Mouse (Mus musculus): ENCODE measurements around the gene Gm10338. TPM values are rescaled to one million over a fixed set of nuclear protein-coding genes. Genes with fewer than 3 reads are reported as not detected.
"Not testable (repeated sequence)": the region's sequence is repeated elsewhere in the genome, so short reads cannot be mapped to it uniquely, and the experiment has no call there.

Gm10338 gene
- polyA plus RNA-seq (2015; fragmentation: Nextera tagmentation; extraction: Ambion mirVana), result not detected in 2 replicates

DNA sequence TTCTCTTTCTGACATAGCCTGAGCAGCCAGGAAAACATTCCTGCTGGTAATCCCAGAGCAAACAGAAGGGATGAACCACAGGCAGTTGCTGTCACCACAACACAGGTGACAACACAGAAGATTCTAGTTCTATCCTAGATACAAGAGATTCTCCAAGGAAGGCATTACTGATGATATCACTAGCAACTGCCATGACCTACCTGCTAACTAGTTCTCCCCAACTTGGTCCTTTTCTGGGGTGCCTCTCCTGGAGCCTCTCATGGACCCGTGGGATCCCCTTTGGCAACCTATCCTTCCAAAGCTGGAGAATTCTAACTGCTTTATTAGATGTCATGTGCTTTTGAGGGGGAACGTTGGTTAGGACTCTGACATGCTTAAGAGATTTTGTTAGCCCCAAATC is at the start of gene Gm10338:
Gene Gm10338, minus strand, starts transcription at position 101 of the 400 bp plus-strand sequence.
- H3K4me3 ChIP-seq (replicated peaks; ENCODE audit: low read depth, low read length); ATAC-seq (replicated peaks; ENCODE audit: low FRiP score, low read depth); DNase-seq (ENCODE audit: low spot score); H3K9ac ChIP-seq (ENCODE audit: low read depth, low read length); H3K27ac ChIP-seq; H3K4me1 ChIP-seq (replicated peaks; ENCODE audit: insufficient read depth, low read length); H3K36me3 ChIP-seq (ENCODE audit: insufficient read depth, low read length); H3K27me3 ChIP-seq (ENCODE audit: insufficient read depth, low read length); H3K4me2 ChIP-seq (ENCODE audit: low read length); H3K9me3 ChIP-seq (replicated peaks; ENCODE audit: low read length): not testable (repeated sequence)
- WGBS, result no CpG with 5 or more reads among the region's 2 CpGs

DNA sequence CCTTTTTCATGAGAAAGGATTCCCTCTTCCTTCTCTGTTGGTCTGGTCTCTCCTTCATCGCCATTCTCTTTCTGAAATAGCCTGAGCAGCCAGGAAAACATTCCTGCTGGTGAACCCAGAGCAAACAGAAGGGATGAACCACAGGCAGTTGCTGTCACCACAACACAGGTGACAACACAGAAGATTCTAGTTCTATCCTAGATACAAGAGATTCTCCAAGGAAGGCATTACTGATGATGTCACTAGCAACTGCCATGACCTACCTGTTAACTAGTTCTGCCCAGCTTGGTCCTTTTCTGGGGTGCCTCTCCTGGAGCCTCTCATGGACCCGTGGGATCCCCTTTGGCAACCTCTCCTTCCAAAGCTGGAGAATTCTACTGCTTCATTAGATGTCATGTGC is 48.5 kb upstream of the Gm10338 start, which contains the start of gene Gm10128:
Gene Gm10128, minus strand, starts transcription at position 101 of the 400 bp plus-strand sequence.
- H3K4me1 ChIP-seq (replicated peaks; ENCODE audit: insufficient read depth, low read length); DNase-seq (ENCODE audit: low spot score); H3K4me2 ChIP-seq (ENCODE audit: low read length); H3K27ac ChIP-seq; H3K27me3 ChIP-seq (ENCODE audit: insufficient read depth, low read length); H3K9me3 ChIP-seq (replicated peaks; ENCODE audit: low read length); H3K4me3 ChIP-seq (replicated peaks; ENCODE audit: low read depth, low read length); ATAC-seq (replicated peaks; ENCODE audit: low FRiP score, low read depth); H3K9ac ChIP-seq (ENCODE audit: low read depth, low read length); H3K36me3 ChIP-seq (ENCODE audit: insufficient read depth, low read length): not testable (repeated sequence)
- no CpG with 5 or more reads among the region's 2 CpGs for WGBS

DNA sequence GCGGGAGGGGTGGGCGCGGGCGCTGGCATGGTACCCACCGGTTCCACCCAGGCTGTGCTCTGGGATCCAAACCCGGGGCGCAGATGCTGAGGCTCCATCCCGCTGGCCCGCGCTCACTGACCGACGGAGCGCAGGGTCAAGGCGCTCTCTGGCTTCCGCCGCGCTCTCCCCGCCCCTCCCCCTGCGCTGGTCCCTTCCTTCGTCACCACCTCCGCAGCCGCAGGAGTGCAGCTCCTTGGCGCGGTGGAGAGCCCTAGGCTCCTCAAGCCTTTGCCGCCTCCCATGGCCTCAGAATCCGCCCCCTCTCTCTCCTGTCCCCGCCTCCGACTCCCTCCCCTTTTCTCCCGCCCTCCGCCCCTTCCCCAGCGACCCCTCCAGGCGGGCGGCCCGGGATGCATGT is 27.0 kb downstream of the Gm10338 start, which contains the start of gene Gm3558:
Gene Gm3558, minus strand, starts transcription at position 185 of the 400 bp plus-strand sequence.
- DNase-seq (ENCODE audit: low spot score); ATAC-seq (replicated peaks; ENCODE audit: low FRiP score, low read depth): not testable (repeated sequence)
- 0% methylated on average over 4 of the region's 34 CpGs for WGBS

DNA sequence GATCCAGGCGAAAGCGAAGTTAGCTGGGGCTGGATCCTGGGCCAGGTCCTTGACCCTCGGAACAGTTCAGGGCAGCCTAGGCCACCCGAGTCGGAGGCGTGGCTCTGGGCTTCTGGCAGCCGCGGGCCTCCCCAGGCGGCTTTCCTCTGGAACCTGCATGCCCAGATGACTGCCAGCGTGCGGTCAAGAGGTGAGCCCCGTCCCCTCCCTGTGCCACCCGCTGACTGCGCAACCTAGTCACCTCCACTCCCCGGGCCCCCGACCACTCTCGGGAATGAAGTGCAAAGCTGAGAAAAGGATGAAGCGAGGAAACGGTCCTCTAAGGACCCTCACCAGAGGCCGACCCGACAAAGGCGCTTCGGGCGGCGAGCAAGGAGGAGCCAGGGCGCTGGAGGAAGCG is 27.5 kb downstream of the Gm10338 start:
- not testable (repeated sequence) for DNase-seq (ENCODE audit: low spot score); H3K4me1 ChIP-seq (replicated peaks; ENCODE audit: insufficient read depth, low read length); H3K27ac ChIP-seq; H3K9me3 ChIP-seq (replicated peaks; ENCODE audit: low read length); H3K36me3 ChIP-seq (ENCODE audit: insufficient read depth, low read length); ATAC-seq (replicated peaks; ENCODE audit: low FRiP score, low read depth); H3K9ac ChIP-seq (ENCODE audit: low read depth, low read length); H3K27me3 ChIP-seq (ENCODE audit: insufficient read depth, low read length)
- under 1% methylated on average over 19 of the region's 27 CpGs for WGBS
- Histone ChIP-seq H3K4me2 (ENCODE audit: low read length) (peak overlapping the region; percentile 55), H3K4me3 (replicated peaks; ENCODE audit: low read depth, low read length) (peak overlapping the region; percentile 24)

More for the DNA sequence above, 27.0 kb downstream of the Gm10338 start, which contains the start of gene Gm3558:
- H3K27me3 ChIP-seq (ENCODE audit: insufficient read depth, low read length); H3K27ac ChIP-seq; H3K9ac ChIP-seq (ENCODE audit: low read depth, low read length); H3K36me3 ChIP-seq (ENCODE audit: insufficient read depth, low read length); H3K9me3 ChIP-seq (replicated peaks; ENCODE audit: low read length); H3K4me1 ChIP-seq (replicated peaks; ENCODE audit: insufficient read depth, low read length): not testable (repeated sequence)
- Histone ChIP-seq H3K4me3 (replicated peaks; ENCODE audit: low read depth, low read length) (peak within 1 kb of the TSS; percentile 24), H3K4me2 (ENCODE audit: low read length) (peak within 1 kb of the TSS; percentile 55)

DNA sequence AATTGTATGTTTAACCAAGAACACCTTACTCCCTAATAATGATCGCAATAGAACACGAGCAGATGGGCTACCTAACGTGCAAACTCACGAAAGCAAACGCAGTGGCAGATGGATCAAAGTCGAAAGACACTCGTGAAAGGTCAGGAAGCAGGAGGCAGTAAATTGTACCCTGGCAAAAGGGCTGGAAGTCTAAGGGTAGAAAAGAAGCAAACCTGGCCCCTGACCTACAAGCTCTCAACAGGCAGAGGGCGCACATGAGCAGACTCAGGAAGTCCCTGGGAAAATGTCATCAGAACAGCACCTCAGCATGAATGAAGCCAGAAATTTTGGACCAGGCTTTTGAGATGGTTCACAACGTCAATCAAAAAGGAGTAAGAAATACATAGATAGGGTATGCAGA is 28.1 kb downstream of the Gm10338 start:
- not testable (repeated sequence) for H3K27ac ChIP-seq; H3K9ac ChIP-seq (ENCODE audit: low read depth, low read length); H3K4me2 ChIP-seq (ENCODE audit: low read length); H3K4me3 ChIP-seq (replicated peaks; ENCODE audit: low read depth, low read length); H3K36me3 ChIP-seq (ENCODE audit: insufficient read depth, low read length); DNase-seq (ENCODE audit: low spot score); H3K4me1 ChIP-seq (replicated peaks; ENCODE audit: insufficient read depth, low read length); H3K27me3 ChIP-seq (ENCODE audit: insufficient read depth, low read length); ATAC-seq (replicated peaks; ENCODE audit: low FRiP score, low read depth); H3K9me3 ChIP-seq (replicated peaks; ENCODE audit: low read length)
- 1% methylated on average over 6 of the region's 9 CpGs for WGBS

Other genes starting within 250 kb of the Gm10338 start
- gene Gm8374, start 230.5 kb downstream of the Gm10338 start, polyA plus RNA-seq (2015; fragmentation: Nextera tagmentation; extraction: Ambion mirVana), result not detected in 2 replicates
- gene Gm3755, start 144.7 kb downstream of the Gm10338 start, polyA plus RNA-seq (2015; fragmentation: Nextera tagmentation; extraction: Ambion mirVana), result not detected in 2 replicates
- 0.18 and 0.42 TPM in 2 replicates for gene Gm3752, start 111.8 kb downstream of the Gm10338 start, polyA plus RNA-seq (2015; fragmentation: Nextera tagmentation; extraction: Ambion mirVana)
- 0.22 and 0.38 TPM in 2 replicates for gene Gm3558, start 27.0 kb downstream of the Gm10338 start, polyA plus RNA-seq (2015; fragmentation: Nextera tagmentation; extraction: Ambion mirVana)
- gene Gm10128, start 48.4 kb upstream of the Gm10338 start, polyA plus RNA-seq (2015; fragmentation: Nextera tagmentation; extraction: Ambion mirVana), result not detected in 2 replicates
- gene Gm26661, start 196.0 kb upstream of the Gm10338 start, polyA plus RNA-seq (2015; fragmentation: Nextera tagmentation; extraction: Ambion mirVana), result not detected in 2 replicates
- 10.7 and 12.7 TPM in 2 replicates for gene Flnb, start 222.4 kb upstream of the Gm10338 start, polyA plus RNA-seq (2015; fragmentation: Nextera tagmentation; extraction: Ambion mirVana)

Data from kidney, postnatal 0 days (tissue).